Mouse (Mus musculus): ENCODE data around the gene Gabra2. TPM values are rescaled to one million over a fixed set of nuclear protein-coding genes. Genes with fewer than 3 reads are reported as not detected.

Gene Gabra2
- not detected in 2 replicates for polyA plus RNA-seq (2012)

DNA sequence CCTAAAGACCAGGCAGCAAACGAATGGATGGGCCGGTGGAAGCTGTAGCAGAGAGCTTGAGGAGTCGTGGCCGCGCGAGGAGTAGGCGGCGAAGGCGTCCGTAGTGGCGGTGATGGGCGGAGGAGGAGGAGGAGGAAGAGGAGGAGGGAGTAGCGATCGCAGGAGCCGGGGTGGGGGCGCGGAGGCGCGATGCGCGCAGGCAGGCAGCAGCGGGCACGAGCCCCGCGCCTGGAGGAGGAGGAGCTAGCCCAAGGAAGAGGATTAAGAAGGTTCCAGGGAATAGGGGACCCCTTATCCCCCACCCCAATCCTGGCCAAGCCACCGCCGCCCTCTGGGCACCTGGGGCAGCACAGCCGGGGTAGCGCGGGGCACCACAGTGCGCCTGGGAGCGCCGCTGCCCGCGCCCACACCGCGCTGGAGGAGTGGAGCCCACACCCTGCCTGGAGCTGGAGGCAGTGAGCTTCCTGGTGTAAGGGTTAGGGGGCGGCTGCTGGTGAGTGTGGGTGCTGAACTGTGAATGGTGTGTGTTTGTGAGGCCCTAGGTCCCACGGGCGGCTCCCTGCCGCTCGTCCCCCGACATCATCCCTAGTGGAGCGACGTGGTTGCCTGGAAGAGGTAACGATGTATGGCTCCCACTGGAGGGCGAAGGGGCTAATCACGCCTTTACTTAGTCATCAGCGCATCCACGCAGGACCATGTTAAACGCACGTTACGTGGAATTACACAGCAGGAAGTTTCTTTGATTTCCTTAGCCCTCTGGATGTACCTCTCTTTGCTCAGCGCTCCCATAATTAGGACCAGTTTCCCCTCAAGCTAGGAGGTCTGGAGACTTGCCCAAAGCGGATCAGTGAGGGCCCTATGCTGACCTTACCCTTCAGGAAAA, at the start of gene Gabra2:
Gabra2 (minus strand) TSS at position 125 of the 883 bp plus-strand sequence.
- TF ChIP-seq TAL1 (IDR thresholded peaks at IDR 0.05; ENCODE audit: low read length) (no peak), GATA1 (IDR thresholded peaks at IDR 0.05; ENCODE audit: low read length) (no peak)
- no peak within 1 kb of the TSS for H3K4me3 ChIP-seq (replicated peaks)
- no peaks in the 10 kb centered on the region for H3K4me1 ChIP-seq (ENCODE audit: control insufficient read depth)
- no peaks in the 10 kb centered on the region for H3K36me3 ChIP-seq (ENCODE audit: control insufficient read depth)
- H3K27me3 ChIP-seq (ENCODE audit: control insufficient read depth) = peaks cover 19% of the 10 kb centered on the region
- H3K9me3 ChIP-seq (ENCODE audit: control insufficient read depth, low read length) = no peaks in the 10 kb centered on the region; the same call in 1 of the 2 replicates

DNA sequence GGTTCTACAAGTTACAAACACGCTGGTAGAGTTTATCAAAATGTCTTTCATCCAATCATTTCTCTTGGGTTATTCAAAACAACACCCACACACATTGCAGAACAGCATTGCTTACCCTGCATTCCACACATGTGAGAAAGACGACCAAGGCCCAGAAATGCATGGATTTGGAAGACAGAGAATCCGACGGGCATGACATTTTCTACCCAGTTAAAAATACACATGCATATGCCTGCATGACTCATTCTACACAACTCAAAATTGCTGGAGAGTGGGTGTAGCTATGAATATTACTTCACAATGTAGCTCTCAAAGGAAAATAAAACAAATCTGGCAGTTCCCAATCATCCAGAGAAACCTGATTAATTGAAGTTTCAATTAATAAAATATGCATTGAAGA, 41.0 kb upstream of the Gabra2 start:
- Histone ChIP-seq H3K27me3 (ENCODE audit: control insufficient read depth) (no peaks in the 10 kb centered on the region), H3K36me3 (ENCODE audit: control insufficient read depth) (no peaks in the 10 kb centered on the region), H3K4me3 (replicated peaks) (no peak overlapping the region), H3K4me1 (ENCODE audit: control insufficient read depth) (no peaks in the 10 kb centered on the region), H3K9me3 (ENCODE audit: control insufficient read depth, low read length) (no peaks in the 10 kb centered on the region; the same call in 1 of the 2 replicates)
- TF ChIP-seq GATA1 (IDR thresholded peaks at IDR 0.05; ENCODE audit: low read length) = no peak
- TF ChIP-seq TAL1 (IDR thresholded peaks at IDR 0.05; ENCODE audit: low read length) = no peak

DNA sequence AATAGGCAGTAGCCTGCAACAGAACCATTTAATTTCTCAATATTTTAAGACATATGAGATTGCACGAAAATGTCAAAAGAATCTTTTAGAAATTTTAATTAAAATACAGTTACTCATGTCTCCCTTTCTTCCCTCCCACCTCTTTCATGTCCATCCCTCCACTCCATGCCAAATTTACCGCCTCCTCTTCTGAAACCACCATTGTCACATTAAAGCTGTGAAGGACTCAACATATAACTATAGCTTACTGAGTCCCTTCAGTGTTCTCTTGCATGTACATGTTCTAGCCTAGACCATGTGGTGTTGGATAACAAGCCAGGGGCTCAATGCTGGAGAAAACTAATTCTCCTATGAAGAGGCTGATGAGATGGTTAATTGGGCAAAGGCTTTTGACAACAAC, 40.2 kb upstream of the Gabra2 start:
- Histone ChIP-seq H3K9me3 (ENCODE audit: control insufficient read depth, low read length) (no peaks in the 10 kb centered on the region; the same call in 1 of the 2 replicates), H3K36me3 (ENCODE audit: control insufficient read depth) (no peaks in the 10 kb centered on the region), H3K27me3 (ENCODE audit: control insufficient read depth) (no peaks in the 10 kb centered on the region), H3K4me3 (replicated peaks) (no peak overlapping the region), H3K4me1 (ENCODE audit: control insufficient read depth) (no peaks in the 10 kb centered on the region)
- TF ChIP-seq TAL1 (IDR thresholded peaks at IDR 0.05; ENCODE audit: low read length) = no peak
- TF ChIP-seq GATA1 (IDR thresholded peaks at IDR 0.05; ENCODE audit: low read length) = no peak

DNA sequence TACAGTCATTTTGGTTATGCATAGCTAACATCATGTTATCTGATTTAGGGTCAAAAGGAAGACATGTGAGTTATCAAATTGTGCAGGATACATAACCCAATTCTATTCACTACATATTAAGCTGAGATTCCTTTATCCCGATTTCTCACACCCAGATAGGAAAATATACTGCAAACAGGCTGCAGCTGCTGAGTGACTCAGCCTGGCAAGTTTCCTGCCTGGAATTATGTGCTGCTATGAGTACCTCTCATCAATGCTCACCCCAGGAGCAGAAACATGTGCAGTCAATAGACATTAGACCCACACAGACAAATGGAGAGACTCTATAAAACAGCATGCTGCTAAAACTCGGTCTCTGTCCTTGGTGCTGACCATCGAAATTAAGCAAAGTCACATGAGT, 32.1 kb upstream of the Gabra2 start:
- TF ChIP-seq TAL1 (IDR thresholded peaks at IDR 0.05; ENCODE audit: low read length) = no peak
- no peak for TF ChIP-seq GATA1 (IDR thresholded peaks at IDR 0.05; ENCODE audit: low read length)
- no peak overlapping the region for H3K4me3 ChIP-seq (replicated peaks)
- no peaks in the 10 kb centered on the region for H3K36me3 ChIP-seq (ENCODE audit: control insufficient read depth)
- H3K9me3 ChIP-seq (ENCODE audit: control insufficient read depth, low read length) = 0 out of 2 replicates have a peak, but pooled peaks cover 3% of the 10 kb centered on the region
- no peaks in the 10 kb centered on the region for H3K27me3 ChIP-seq (ENCODE audit: control insufficient read depth)
- H3K4me1 ChIP-seq (ENCODE audit: control insufficient read depth) = no peaks in the 10 kb centered on the region

DNA sequence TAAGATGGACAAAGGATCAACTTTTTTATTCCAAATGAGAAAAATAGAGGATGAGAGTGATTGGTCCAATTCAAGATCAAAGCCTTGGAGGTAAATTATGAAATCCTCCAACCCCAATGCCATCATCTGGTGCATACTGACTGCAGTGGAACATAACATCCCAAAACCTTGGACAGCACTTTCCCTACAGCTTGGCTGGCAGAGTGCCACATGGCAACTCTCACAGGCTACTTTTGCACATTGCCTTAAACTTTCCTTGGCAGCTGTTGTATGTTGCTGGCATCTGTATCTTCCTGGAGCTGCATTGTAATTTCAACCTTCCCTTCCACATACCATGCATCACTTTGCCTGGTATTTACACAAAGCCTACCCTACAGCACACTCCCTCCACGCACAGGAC, 19.6 kb upstream of the Gabra2 start:
- Histone ChIP-seq H3K27me3 (ENCODE audit: control insufficient read depth) (no peaks in the 10 kb centered on the region), H3K36me3 (ENCODE audit: control insufficient read depth) (no peaks in the 10 kb centered on the region), H3K4me3 (replicated peaks) (no peak overlapping the region), H3K4me1 (ENCODE audit: control insufficient read depth) (no peaks in the 10 kb centered on the region), H3K9me3 (ENCODE audit: control insufficient read depth, low read length) (no peaks in the 10 kb centered on the region)
- no peak for TF ChIP-seq GATA1 (IDR thresholded peaks at IDR 0.05; ENCODE audit: low read length)
- no peak for TF ChIP-seq TAL1 (IDR thresholded peaks at IDR 0.05; ENCODE audit: low read length)

DNA sequence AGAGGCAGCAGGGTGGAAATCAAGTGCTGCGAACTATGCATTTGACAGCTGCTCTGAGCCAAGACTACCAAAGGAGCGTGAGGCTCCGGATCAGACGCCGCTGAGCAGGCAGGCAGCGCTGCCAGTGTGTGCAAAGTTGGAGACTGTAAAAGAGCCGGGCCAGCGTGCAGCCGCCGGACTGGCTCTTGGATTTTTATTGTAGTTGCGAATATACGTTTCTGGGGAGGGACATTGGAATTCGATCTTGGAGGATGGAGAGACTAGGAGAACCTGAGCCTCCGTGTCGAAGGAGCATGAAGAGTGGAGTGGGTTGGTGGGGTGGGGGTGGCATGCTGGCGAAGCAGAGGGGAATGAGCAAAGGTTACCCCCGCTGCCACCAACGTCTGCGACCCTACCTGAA, 469 bp downstream of the Gabra2 start:
- Histone ChIP-seq H3K36me3 (ENCODE audit: control insufficient read depth) (no peaks in the 10 kb centered on the region), H3K4me3 (replicated peaks) (no peak overlapping the region), H3K27me3 (ENCODE audit: control insufficient read depth) (peaks cover 19% of the 10 kb centered on the region), H3K9me3 (ENCODE audit: control insufficient read depth, low read length) (no peaks in the 10 kb centered on the region; the same call in 1 of the 2 replicates), H3K4me1 (ENCODE audit: control insufficient read depth) (no peaks in the 10 kb centered on the region)
- TF ChIP-seq TAL1 (IDR thresholded peaks at IDR 0.05; ENCODE audit: low read length) (no peak), GATA1 (IDR thresholded peaks at IDR 0.05; ENCODE audit: low read length) (no peak)

DNA sequence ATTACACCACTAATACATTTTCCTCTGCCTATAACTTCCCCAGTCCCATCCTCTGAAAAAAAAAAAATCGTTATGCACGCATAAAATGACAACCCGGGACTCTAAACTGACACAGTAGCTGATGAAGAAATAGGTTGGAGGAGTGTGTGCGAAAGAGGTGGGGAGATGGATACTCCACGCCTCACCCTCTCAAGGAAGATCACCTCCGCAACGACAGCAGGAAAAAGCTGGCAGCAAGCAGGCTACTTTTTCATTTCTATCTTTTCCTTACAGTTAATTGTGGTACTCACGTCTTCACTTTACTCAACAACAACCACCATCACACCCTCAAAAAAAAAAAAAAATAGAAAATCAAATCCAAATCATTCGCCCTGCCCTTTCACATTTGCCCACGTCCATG, 873 bp downstream of the Gabra2 start:
- Histone ChIP-seq H3K27me3 (ENCODE audit: control insufficient read depth) (peaks cover 19% of the 10 kb centered on the region), H3K36me3 (ENCODE audit: control insufficient read depth) (no peaks in the 10 kb centered on the region), H3K4me1 (ENCODE audit: control insufficient read depth) (no peaks in the 10 kb centered on the region), H3K9me3 (ENCODE audit: control insufficient read depth, low read length) (no peaks in the 10 kb centered on the region; the same call in 1 of the 2 replicates), H3K4me3 (replicated peaks) (no peak overlapping the region)
- TF ChIP-seq TAL1 (IDR thresholded peaks at IDR 0.05; ENCODE audit: low read length) = no peak
- TF ChIP-seq GATA1 (IDR thresholded peaks at IDR 0.05; ENCODE audit: low read length) = no peak

DNA sequence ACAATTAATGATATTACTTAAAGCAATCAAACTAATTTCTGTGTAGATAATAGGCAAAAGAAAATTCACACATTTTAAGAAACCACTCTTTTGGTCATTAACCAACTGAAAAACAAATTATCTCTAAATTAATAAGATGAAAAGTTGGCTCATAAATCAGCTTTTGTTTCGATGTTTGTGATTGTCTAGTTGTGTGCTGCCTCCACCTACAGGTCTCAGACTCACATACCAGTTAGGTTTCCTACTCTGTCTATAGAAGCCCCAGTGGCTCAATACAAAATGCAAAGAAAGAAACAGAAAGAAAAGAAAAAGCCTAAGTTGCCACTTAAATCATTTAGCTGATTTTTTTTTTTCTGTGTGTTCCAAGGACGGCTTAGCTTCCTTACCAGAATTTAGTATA, 1.8 kb downstream of the Gabra2 start:
- peaks cover 19% of the 10 kb centered on the region for H3K27me3 ChIP-seq (ENCODE audit: control insufficient read depth)
- H3K4me1 ChIP-seq (ENCODE audit: control insufficient read depth) = no peaks in the 10 kb centered on the region
- TF ChIP-seq GATA1 (IDR thresholded peaks at IDR 0.05; ENCODE audit: low read length) (no peak), TAL1 (IDR thresholded peaks at IDR 0.05; ENCODE audit: low read length) (no peak)
- H3K36me3 ChIP-seq (ENCODE audit: control insufficient read depth) = no peaks in the 10 kb centered on the region
- no peaks in the 10 kb centered on the region; the same call in 1 of the 2 replicates for H3K9me3 ChIP-seq (ENCODE audit: control insufficient read depth, low read length)
- no peak overlapping the region for H3K4me3 ChIP-seq (replicated peaks)

DNA sequence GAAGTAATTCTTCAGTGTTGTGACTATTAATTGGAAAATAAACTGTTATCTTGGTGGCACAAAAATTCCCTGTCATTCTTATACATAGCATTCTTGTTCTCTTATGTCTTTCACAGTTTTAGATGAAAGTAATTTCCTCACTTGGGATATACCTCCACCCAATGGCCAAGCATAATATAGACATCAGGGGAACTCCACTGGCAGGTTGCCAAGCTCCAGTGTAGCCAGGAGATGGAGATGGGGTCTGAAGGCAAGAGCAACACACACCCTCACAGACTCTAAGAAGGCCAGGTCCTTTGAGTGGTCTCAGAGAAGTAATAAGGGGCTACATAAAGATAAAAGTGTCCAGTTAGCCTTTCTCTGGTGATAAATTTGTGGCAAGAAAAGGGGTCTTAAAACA, 3.2 kb downstream of the Gabra2 start:
- Histone ChIP-seq H3K9me3 (ENCODE audit: control insufficient read depth, low read length) (no peaks in the 10 kb centered on the region; the same call in 1 of the 2 replicates), H3K27me3 (ENCODE audit: control insufficient read depth) (peaks cover 19% of the 10 kb centered on the region), H3K4me3 (replicated peaks) (no peak overlapping the region), H3K4me1 (ENCODE audit: control insufficient read depth) (no peaks in the 10 kb centered on the region), H3K36me3 (ENCODE audit: control insufficient read depth) (no peaks in the 10 kb centered on the region)
- TF ChIP-seq TAL1 (IDR thresholded peaks at IDR 0.05; ENCODE audit: low read length) (no peak), GATA1 (IDR thresholded peaks at IDR 0.05; ENCODE audit: low read length) (no peak)

Data from erythroblast, embryonic 14.5 days (primary cell).